Mouse (Mus musculus) myocyte (in vitro differentiated cells): Measurements from ENCODE around the gene Tmem207.

Experiments
- MAX ChIP-seq: IDR thresholded peaks from one replicate; pipeline ENCODE4 v1.6.1; 2011; ENCODE audit warnings: low read depth, mild to moderate bottlenecking, control low read depth
- MYOD1 ChIP-seq, 3 experiments: IDR thresholded peaks; one replicate each; pipeline ENCODE4 v1.6.1; 2011; ENCODE audit warnings: control low read depth in 2 of 3, low read depth in 2 of 3, mild to moderate bottlenecking in 2 of 3, moderate library complexity in 1 of 3; ENCODE audit not compliant: insufficient read length in 2 of 3, control insufficient read depth in 1 of 3
- POLR2A ChIP-seq: IDR thresholded peaks from one replicate; pipeline ENCODE4 v1.6.1; 2011; ENCODE audit warnings: low read depth, mild to moderate bottlenecking, control low read depth, moderate library complexity; ENCODE audit not compliant: insufficient read length
- USF1 ChIP-seq: IDR thresholded peaks from one replicate; pipeline ENCODE4 v1.6.1; 2011; ENCODE audit warnings: low read depth, mild to moderate bottlenecking, control low read depth, moderate library complexity

DNA sequence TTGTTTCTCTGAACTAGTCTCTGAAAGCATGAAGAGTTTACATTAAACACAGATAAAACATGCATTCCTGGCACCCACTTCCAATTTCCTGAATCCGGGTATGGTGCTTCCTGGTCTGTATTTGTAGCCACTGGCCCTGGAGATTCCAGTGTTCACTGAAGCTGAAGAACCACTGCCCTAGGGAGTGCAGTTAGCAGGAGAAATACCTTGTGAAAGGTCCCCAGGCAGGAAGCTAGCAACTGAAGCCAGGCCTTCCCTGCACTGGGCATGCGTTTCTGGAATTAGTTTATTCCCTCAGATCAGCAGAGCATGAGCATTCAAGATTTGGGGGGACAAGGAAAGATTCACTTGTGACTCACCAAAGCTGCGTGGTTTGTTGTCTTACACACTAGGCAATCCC is 72.4 kb downstream of the Tmem207 start:
- TF ChIP-seq POLR2A: no peak
- TF ChIP-seq MAX: no peak
- TF ChIP-seq MYOD1 (IDR thresholded peaks at IDR 0.05; ENCODE audit: control insufficient read depth in 1 of 3, insufficient read length in 2 of 3, low read depth in 2 of 3): no peak
- no peak for TF ChIP-seq USF1
